Mouse (Mus musculus) heart, embryonic 13.5 days (tissue): ENCODE results near the gene Ppdpf. TPM values are rescaled to one million over a fixed set of nuclear protein-coding genes. Genes with fewer than 3 reads are reported as not detected.

Experiments used
- polyA plus RNA-seq: library from polyadenylated mRNA; unstranded; fragments of >200 nt; fragmentation: Nextera tagmentation; extraction: Ambion mirVana; gene quantifications from 2 replicates; pipeline ENCODE4 v1.2.1, GENCODE M21; 2015

Ppdpf gene
- polyA plus RNA-seq, 1 experiment from 2014 or later: 188 TPM

Other genes with a start within 250 kb of the Ppdpf start
- gene Nkain4, start 232.5 kb upstream of the Ppdpf start, polyA plus RNA-seq: 47.3 and 49.3 TPM in 2 replicates
- 80.0 and 82.9 TPM in 2 replicates for gene Arfgap1, start 220.0 kb upstream of the Ppdpf start, polyA plus RNA-seq
- 0.24 and 0.33 TPM in 2 replicates for gene Col20a1, start 200.7 kb upstream of the Ppdpf start, polyA plus RNA-seq
- 0.37 and 0.48 TPM in 2 replicates for gene Chrna4, start 143.7 kb upstream of the Ppdpf start, polyA plus RNA-seq
- gene Kcnq2, start 51.9 kb upstream of the Ppdpf start, polyA plus RNA-seq: 0.19 TPM in 2 replicates
- gene Eef1a2, start 30.2 kb upstream of the Ppdpf start, polyA plus RNA-seq: 7.8 and 9.7 TPM in 2 replicates
- gene Ptk6, start 15.5 kb downstream of the Ppdpf start, polyA plus RNA-seq: 0.05 TPM in 1 of 2 replicates, not detected in the other
- gene Srms, start 25.9 kb downstream of the Ppdpf start, polyA plus RNA-seq: 0.11 TPM in 1 of 2 replicates, not detected in the other
- gene Fndc11, start 32.8 kb downstream of the Ppdpf start, polyA plus RNA-seq: 0.13 and 0.27 TPM in 2 replicates
- 1.1 and 1.5 TPM in 2 replicates for gene Helz2, start 54.8 kb downstream of the Ppdpf start, polyA plus RNA-seq
- 8.7 and 9.0 TPM in 2 replicates for gene Gmeb2, start 100.8 kb downstream of the Ppdpf start, polyA plus RNA-seq
- 1.5 and 2.4 TPM in 2 replicates for gene Stmn3, start 127.3 kb downstream of the Ppdpf start, polyA plus RNA-seq
- 23.1 and 26.5 TPM in 2 replicates for gene Rtel1, start 132.5 kb downstream of the Ppdpf start, polyA plus RNA-seq
- gene Zgpat, start 177.7 kb downstream of the Ppdpf start, polyA plus RNA-seq: 23.3 and 26.7 TPM in 2 replicates
- gene Arfrp1, start 178.2 kb downstream of the Ppdpf start, polyA plus RNA-seq: 57.5 and 59.1 TPM in 2 replicates
- 11.9 and 15.6 TPM in 2 replicates for gene Lime1, start 192.8 kb downstream of the Ppdpf start, polyA plus RNA-seq